Mouse (Mus musculus) testis, postnatal 14 days (tissue): ENCODE data around the gene Gm45837.

Experiments
- DNase-seq: peaks from one replicate; pipeline ENCODE4 v3.0.0; 2021; ENCODE audit warnings: low spot score

Gene Gm45837

GRCm38 (mm10) chr7:101443093-101443492 lies 32.4 kb downstream of the Gm45837 start:
- DNase-seq = no peak

GRCm38 (mm10) chr7:101444211-101444610 lies 33.5 kb downstream of the Gm45837 start:
- DNase-seq = no peak

DNA sequence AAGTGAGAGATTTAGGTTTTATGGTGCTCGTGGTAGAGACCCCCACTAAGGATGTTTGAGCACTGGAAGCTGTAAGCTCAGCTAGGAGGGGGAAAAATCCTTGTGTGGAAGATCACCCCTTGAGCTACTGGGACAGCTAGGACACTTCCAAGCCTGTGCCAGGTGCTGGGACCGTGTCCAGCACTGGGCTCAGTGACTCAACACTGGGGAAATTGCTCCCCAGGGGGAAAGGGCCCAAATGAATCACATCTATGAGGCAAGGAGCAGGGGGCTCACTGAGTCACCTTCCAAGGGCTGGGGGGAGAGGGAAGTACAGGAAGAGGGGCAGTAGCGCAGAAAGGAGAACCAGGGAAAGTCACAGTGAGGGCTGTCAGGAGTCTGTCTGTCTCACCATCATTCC lies 39.2 kb downstream of the Gm45837 start:
- no peak for DNase-seq

GRCm38 (mm10) chr7:101450422-101451401 lies 40.0 kb downstream of the Gm45837 start:
- peak; percentile 85 for DNase-seq

- DNase-seq = no peak
Observed at GRCm38 (mm10) chr7:101452669-101453068, 42.0 kb downstream of the Gm45837 start.

DNA sequence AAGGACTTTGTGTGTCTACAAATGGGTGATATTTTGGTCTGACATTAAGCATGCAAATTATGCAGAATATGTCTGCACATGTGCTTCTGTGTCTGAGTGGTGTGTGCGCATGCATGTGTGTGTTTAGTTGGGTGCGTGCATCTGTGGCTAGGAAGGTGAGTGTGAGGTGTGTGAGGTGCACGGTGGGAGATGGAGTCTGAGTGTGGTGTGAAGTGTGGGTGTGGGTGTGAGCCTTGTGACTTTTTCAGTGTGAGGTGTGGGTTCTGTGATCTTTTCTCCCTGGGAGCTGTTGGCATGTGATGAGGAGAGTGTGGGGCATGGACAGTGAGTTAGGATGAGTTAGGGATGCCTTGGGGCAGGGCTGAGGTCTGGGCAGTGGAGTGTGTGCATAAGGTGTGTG lies 42.6 kb downstream of the Gm45837 start:
- DNase-seq = no peak

GRCm38 (mm10) chr7:101453725-101454124 lies 43.0 kb downstream of the Gm45837 start:
- DNase-seq = no peak

- DNase-seq = no peak
Observed at GRCm38 (mm10) chr7:101454479-101454878, 43.8 kb downstream of the Gm45837 start.

DNA sequence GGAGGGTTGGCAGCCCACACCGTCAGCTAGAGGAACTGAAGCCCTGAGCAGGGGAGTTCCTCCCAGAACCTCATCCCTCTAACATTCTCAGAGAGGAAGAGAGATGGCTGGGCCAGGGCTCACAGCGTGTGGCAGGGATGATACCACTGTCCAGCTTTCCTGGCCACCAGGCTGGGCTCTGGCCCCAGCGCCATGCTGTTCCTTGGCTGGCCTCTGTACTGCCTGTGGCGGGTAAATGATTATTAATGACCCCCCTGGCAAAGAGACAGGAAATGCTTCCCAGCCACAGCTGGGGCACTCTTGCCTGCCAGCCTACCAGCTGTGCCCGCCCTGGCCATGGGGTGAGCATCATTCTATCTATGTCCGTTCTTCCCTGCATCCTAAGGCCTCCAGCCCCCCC lies 44.5 kb downstream of the Gm45837 start:
- no peak for DNase-seq

DNA sequence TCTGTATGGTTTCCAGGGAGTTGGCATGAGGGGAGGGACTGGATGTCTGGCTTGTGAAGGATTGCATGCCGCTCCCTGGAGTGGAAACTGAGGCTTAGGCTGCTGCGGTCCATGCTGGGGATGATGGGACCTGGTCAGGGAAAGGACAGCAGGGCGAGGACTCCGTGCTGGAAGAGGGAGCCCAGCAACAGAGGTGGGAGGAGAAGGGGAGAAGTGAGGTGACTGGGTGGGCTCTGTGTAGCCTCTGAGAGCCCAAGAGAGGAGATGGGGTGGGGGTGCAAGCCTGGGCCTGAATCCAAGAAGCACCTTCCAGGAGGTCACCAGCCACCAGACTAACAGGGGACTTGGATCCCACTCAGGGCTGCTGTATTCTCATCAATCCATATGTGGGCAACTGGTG lies 45.6 kb downstream of the Gm45837 start:
- DNase-seq = no peak

- DNase-seq = no peak
Observed at GRCm38 (mm10) chr7:101456789-101457188, 46.1 kb downstream of the Gm45837 start.

DNA sequence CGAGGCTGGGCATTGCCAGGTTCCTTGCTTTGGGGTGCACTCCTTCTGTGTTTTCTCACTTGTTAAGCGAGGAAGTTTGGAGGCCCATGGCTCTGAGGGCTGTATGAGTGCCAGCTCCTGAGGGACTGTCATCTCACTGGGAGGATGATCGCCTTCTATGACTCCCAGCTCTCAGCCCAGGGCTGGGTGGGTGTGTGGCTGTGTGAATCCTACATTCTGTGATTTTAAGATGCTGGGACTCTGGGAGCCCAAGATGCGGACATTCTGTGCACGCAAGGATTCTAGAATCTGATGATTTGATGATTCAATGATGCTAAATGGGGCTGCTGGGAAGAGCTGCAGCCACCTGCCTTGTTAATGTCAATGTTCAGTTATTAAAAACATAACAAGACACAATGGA lies 46.6 kb downstream of the Gm45837 start:
- DNase-seq = no peak

GRCm38 (mm10) chr7:101457801-101458200 lies 47.1 kb downstream of the Gm45837 start:
- no peak for DNase-seq

GRCm38 (mm10) chr7:101458278-101458781 lies 47.6 kb downstream of the Gm45837 start:
- no peak for DNase-seq

DNA sequence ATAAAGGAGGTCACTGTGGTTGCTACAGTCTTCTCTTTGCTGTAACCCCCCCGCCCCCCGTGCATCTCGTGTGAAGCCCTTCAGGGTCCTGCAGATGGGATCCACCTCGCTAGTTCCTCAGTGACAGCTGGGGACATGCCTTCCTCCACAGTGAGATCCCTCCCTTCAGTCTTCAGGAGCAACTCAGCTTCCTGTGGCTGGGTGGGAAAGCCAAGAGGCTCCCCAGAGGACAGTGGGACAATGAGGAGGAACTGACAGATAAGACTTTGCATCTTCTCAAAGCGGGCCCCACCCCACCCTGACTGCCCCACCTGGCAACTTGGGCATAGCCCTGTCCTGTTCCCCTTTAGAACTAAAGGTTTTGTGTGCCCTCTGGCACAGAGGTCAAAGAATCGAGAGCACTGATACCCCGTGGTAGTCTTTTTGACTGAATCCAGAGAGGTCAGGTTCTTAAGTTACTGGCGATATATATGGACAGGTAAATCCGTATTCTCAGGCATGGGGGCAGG lies 48.7 kb downstream of the Gm45837 start:
- no peak for DNase-seq

- no peak for DNase-seq
Observed at GRCm38 (mm10) chr7:101459923-101460607, 49.4 kb downstream of the Gm45837 start.

GRCm38 (mm10) chr7:101460608-101460957 lies 49.9 kb downstream of the Gm45837 start:
- no peak for DNase-seq

- DNase-seq = no peak
Observed at GRCm38 (mm10) chr7:101461571-101461970, 50.9 kb downstream of the Gm45837 start.

DNA sequence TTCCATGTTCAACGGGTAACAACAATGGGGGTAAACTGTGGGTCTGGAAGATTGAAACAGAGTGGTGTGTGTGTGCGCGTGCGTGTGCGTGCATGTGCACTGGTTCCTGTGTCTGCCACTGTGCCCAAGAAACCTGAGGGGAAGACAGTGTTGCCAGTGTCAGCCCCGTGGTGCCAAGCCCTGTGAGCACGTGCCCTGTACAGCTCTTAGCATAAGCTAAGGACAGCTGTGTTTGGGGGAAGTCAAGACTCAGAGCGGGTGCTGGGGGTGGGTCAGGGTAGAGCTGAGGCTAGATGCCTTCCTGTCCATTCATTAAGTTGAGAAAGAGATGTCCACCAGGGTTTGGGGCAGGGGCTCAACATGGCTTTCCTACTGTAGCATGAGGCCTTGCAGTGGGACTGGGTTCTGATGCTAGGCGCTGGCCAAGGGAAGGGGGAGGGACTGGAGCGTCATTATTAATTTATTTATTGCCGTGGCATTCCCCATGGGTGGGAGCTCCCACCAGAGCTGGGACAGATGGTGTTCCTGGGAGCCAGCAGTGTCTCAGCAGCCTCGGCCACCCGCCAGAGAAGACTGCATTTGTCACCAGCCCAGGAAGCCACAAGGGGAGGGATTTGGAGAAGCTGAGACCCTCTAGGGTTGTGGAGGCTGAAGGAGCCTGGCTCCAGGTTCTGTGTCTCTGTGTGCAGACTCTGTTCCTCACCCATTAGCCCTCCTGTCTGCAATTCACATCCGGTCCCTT lies 51.8 kb downstream of the Gm45837 start:
- DNase-seq = no peak

DNA sequence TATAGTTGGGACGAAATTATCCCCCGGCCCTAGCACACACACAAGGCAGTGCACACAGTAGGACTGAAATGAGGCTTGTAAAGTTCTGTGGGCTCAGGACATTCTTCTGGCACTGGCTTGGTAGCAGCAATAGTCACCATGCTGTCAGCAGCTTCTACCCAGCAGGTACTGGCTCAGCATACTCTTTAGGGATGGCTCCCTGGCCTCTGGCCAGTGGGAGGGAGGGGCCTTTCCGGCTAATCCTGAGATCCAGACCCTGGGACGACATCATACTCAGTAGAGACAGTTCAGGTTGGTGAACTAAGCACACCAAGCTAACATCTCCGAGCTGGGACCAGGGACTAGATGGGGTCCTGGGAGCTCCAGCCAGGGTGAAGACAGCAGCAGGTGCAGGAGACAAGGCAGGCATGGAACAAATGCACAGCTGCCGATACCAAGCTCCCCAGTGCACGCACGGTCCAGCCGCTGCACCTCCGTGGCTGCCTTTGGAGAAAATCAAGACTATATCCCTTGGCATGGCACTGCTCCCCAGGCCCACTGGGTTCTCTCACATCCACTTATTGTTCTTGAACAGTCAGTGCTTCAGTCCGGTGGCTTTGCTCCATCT lies 53.1 kb downstream of the Gm45837 start:
- DNase-seq = no peak

GRCm38 (mm10) chr7:101464927-101465326 lies 54.2 kb downstream of the Gm45837 start:
- DNase-seq = no peak

- DNase-seq = peak; percentile 14
Observed at GRCm38 (mm10) chr7:101465392-101465791, 54.7 kb downstream of the Gm45837 start.
